Mouse (Mus musculus): ENCODE data around the gene Tmcc1. TPM values are rescaled to one million over a fixed set of nuclear protein-coding genes. Genes with fewer than 3 reads are reported as not detected.
"Not testable (repeated sequence)": the region's sequence is repeated elsewhere in the genome, so short reads cannot be mapped to it uniquely, and the experiment has no call there.

The Tmcc1 gene
- polyA plus RNA-seq (2014; fragmentation: Nextera tagmentation; extraction: Ambion mirVana): 19.9 and 21.0 TPM in 2 replicates

GRCm38 (mm10) chr6:116193394-116194393 is at the start of gene Tmcc1:
TSS of gene Tmcc1 (minus strand) at chr6:116193486.
- ATAC-seq (replicated peaks; ENCODE audit: low FRiP score) (peak; percentile 92), DNase-seq (ENCODE audit: low spot score) (peak; percentile 99)
- WGBS: under 1% methylated on average over 40 of the region's 68 CpGs
- Histone ChIP-seq H3K27me3 (ENCODE audit: control insufficient read depth, insufficient read depth, low read length) (no peaks in the 10 kb centered on the region), H3K9me3 (ENCODE audit: control insufficient read depth, low read length) (no peaks in the 10 kb centered on the region), H3K36me3 (ENCODE audit: control insufficient read depth, insufficient read depth, low read length) (no peaks in the 10 kb centered on the region), H3K4me2 (ENCODE audit: low read depth, low read length, severe bottlenecking) (peak within 1 kb of the TSS; percentile 89), H3K4me1 (replicated peaks; ENCODE audit: control insufficient read depth, insufficient read depth, low read length) (peaks cover 4% of the 10 kb centered on the region; the same call in 1 of the 2 replicates), H3K4me3 (ENCODE audit: low read depth, low read length) (peak within 1 kb of the TSS; percentile 87), H3K9ac (ENCODE audit: low read length) (peak within 1 kb of the TSS; percentile 89), H3K27ac (ENCODE audit: low read depth, low read length) (peak within 1 kb of the TSS; percentile 50)

GRCm38 (mm10) chr6:116240371-116240770 is 47.1 kb upstream of the Tmcc1 start:
- Histone ChIP-seq H3K27ac (ENCODE audit: low read depth, low read length) (no peak overlapping the region), H3K27me3 (ENCODE audit: control insufficient read depth, insufficient read depth, low read length) (no peaks in the 10 kb centered on the region), H3K4me3 (ENCODE audit: low read depth, low read length) (no peak overlapping the region), H3K9me3 (ENCODE audit: control insufficient read depth, low read length) (no peaks in the 10 kb centered on the region), H3K4me2 (ENCODE audit: low read depth, low read length, severe bottlenecking) (no peak overlapping the region), H3K9ac (ENCODE audit: low read length) (no peak overlapping the region), H3K4me1 (replicated peaks; ENCODE audit: control insufficient read depth, insufficient read depth, low read length) (no peaks in the 10 kb centered on the region), H3K36me3 (ENCODE audit: control insufficient read depth, insufficient read depth, low read length) (no peaks in the 10 kb centered on the region; the same call in 1 of the 2 replicates)
- WGBS: 88% methylated on average over 2 of the region's 2 CpGs
- DNase-seq (ENCODE audit: low spot score): no peak
- ATAC-seq (replicated peaks; ENCODE audit: low FRiP score): no peak

- Histone ChIP-seq H3K27me3 (ENCODE audit: control insufficient read depth, insufficient read depth, low read length) (no peaks in the 10 kb centered on the region), H3K4me2 (ENCODE audit: low read depth, low read length, severe bottlenecking) (no peak overlapping the region), H3K9me3 (ENCODE audit: control insufficient read depth, low read length) (no peaks in the 10 kb centered on the region), H3K4me1 (replicated peaks; ENCODE audit: control insufficient read depth, insufficient read depth, low read length) (no peaks in the 10 kb centered on the region), H3K27ac (ENCODE audit: low read depth, low read length) (no peak overlapping the region), H3K4me3 (ENCODE audit: low read depth, low read length) (no peak overlapping the region), H3K36me3 (ENCODE audit: control insufficient read depth, insufficient read depth, low read length) (no peaks in the 10 kb centered on the region; the same call in 1 of the 2 replicates), H3K9ac (ENCODE audit: low read length) (no peak overlapping the region)
- WGBS: 88% methylated on average over 5 of the region's 5 CpGs
- ATAC-seq (replicated peaks; ENCODE audit: low FRiP score) (no peak), DNase-seq (ENCODE audit: low spot score) (no peak)
Observed at GRCm38 (mm10) chr6:116238083-116238482, 44.8 kb upstream of the Tmcc1 start.

GRCm38 (mm10) chr6:116235336-116235735 is 42.0 kb upstream of the Tmcc1 start:
- Histone ChIP-seq H3K36me3 (ENCODE audit: control insufficient read depth, insufficient read depth, low read length) (no peaks in the 10 kb centered on the region; the same call in 1 of the 2 replicates), H3K4me2 (ENCODE audit: low read depth, low read length, severe bottlenecking) (no peak overlapping the region), H3K9me3 (ENCODE audit: control insufficient read depth, low read length) (no peaks in the 10 kb centered on the region), H3K27ac (ENCODE audit: low read depth, low read length) (no peak overlapping the region), H3K4me1 (replicated peaks; ENCODE audit: control insufficient read depth, insufficient read depth, low read length) (no peaks in the 10 kb centered on the region), H3K9ac (ENCODE audit: low read length) (no peak overlapping the region), H3K27me3 (ENCODE audit: control insufficient read depth, insufficient read depth, low read length) (no peaks in the 10 kb centered on the region), H3K4me3 (ENCODE audit: low read depth, low read length) (no peak overlapping the region)
- DNase-seq (ENCODE audit: low spot score): no peak
- ATAC-seq (replicated peaks; ENCODE audit: low FRiP score): no peak
- 94% methylated on average over 5 of the region's 5 CpGs for WGBS

GRCm38 (mm10) chr6:116234821-116235220 is 41.5 kb upstream of the Tmcc1 start:
- not testable (repeated sequence) for H3K4me1 ChIP-seq (replicated peaks; ENCODE audit: control insufficient read depth, insufficient read depth, low read length); H3K27me3 ChIP-seq (ENCODE audit: control insufficient read depth, insufficient read depth, low read length); H3K27ac ChIP-seq (ENCODE audit: low read depth, low read length); ATAC-seq (replicated peaks; ENCODE audit: low FRiP score); H3K4me2 ChIP-seq (ENCODE audit: low read depth, low read length, severe bottlenecking); H3K4me3 ChIP-seq (ENCODE audit: low read depth, low read length); H3K9me3 ChIP-seq (ENCODE audit: control insufficient read depth, low read length); DNase-seq (ENCODE audit: low spot score); H3K36me3 ChIP-seq (ENCODE audit: control insufficient read depth, insufficient read depth, low read length); H3K9ac ChIP-seq (ENCODE audit: low read length)
- 89% methylated on average over 2 of the region's 2 CpGs for WGBS

- Histone ChIP-seq H3K4me1 (replicated peaks; ENCODE audit: control insufficient read depth, insufficient read depth, low read length) (no peaks in the 10 kb centered on the region), H3K4me3 (ENCODE audit: low read depth, low read length) (no peak overlapping the region), H3K27me3 (ENCODE audit: control insufficient read depth, insufficient read depth, low read length) (no peaks in the 10 kb centered on the region), H3K27ac (ENCODE audit: low read depth, low read length) (no peak overlapping the region), H3K9me3 (ENCODE audit: control insufficient read depth, low read length) (no peaks in the 10 kb centered on the region), H3K9ac (ENCODE audit: low read length) (no peak overlapping the region), H3K36me3 (ENCODE audit: control insufficient read depth, insufficient read depth, low read length) (no peaks in the 10 kb centered on the region; the same call in 1 of the 2 replicates), H3K4me2 (ENCODE audit: low read depth, low read length, severe bottlenecking) (no peak overlapping the region)
- 65% methylated on average over 12 of the region's 12 CpGs for WGBS
- ATAC-seq (replicated peaks; ENCODE audit: low FRiP score) (0 out of 2 replicates have a peak, but pooled peaks have one; percentile 49), DNase-seq (ENCODE audit: low spot score) (peak; percentile 80)
Observed at GRCm38 (mm10) chr6:116228785-116229525, 35.7 kb upstream of the Tmcc1 start.

GRCm38 (mm10) chr6:116227767-116228166 is 34.5 kb upstream of the Tmcc1 start:
- H3K27me3 ChIP-seq (ENCODE audit: control insufficient read depth, insufficient read depth, low read length): no peaks in the 10 kb centered on the region
- no peak overlapping the region for H3K9ac ChIP-seq (ENCODE audit: low read length)
- WGBS: 77% methylated on average over 11 of the region's 11 CpGs
- no peaks in the 10 kb centered on the region for H3K4me1 ChIP-seq (replicated peaks; ENCODE audit: control insufficient read depth, insufficient read depth, low read length)
- no peaks in the 10 kb centered on the region for H3K9me3 ChIP-seq (ENCODE audit: control insufficient read depth, low read length)
- ATAC-seq (replicated peaks; ENCODE audit: low FRiP score): no peak
- no peak overlapping the region for H3K4me2 ChIP-seq (ENCODE audit: low read depth, low read length, severe bottlenecking)
- H3K36me3 ChIP-seq (ENCODE audit: control insufficient read depth, insufficient read depth, low read length): no peaks in the 10 kb centered on the region; the same call in 1 of the 2 replicates
- no peak overlapping the region for H3K27ac ChIP-seq (ENCODE audit: low read depth, low read length)
- H3K4me3 ChIP-seq (ENCODE audit: low read depth, low read length): no peak overlapping the region
- no peak for DNase-seq (ENCODE audit: low spot score)

GRCm38 (mm10) chr6:116207729-116208534 is 14.6 kb upstream of the Tmcc1 start, which contains the start of gene Washc2:
TSS of gene Washc2 (plus strand) at chr6:116208038.
- H3K9ac ChIP-seq (ENCODE audit: low read length): peak within 1 kb of the TSS; percentile 80
- peak within 1 kb of the TSS; percentile 31; the same call in 1 of the 2 replicates for H3K27ac ChIP-seq (ENCODE audit: low read depth, low read length)
- DNase-seq (ENCODE audit: low spot score) (peak; percentile 95), ATAC-seq (replicated peaks; ENCODE audit: low FRiP score) (peak; percentile 98)
- H3K36me3 ChIP-seq (ENCODE audit: control insufficient read depth, insufficient read depth, low read length): no peaks in the 10 kb centered on the region; the same call in 1 of the 2 replicates
- peak within 1 kb of the TSS; percentile 78 for H3K4me3 ChIP-seq (ENCODE audit: low read depth, low read length)
- H3K4me1 ChIP-seq (replicated peaks; ENCODE audit: control insufficient read depth, insufficient read depth, low read length): 0 out of 2 replicates have a peak, but pooled peaks cover 6% of the 10 kb centered on the region
- H3K9me3 ChIP-seq (ENCODE audit: control insufficient read depth, low read length): no peaks in the 10 kb centered on the region
- no peaks in the 10 kb centered on the region for H3K27me3 ChIP-seq (ENCODE audit: control insufficient read depth, insufficient read depth, low read length)
- H3K4me2 ChIP-seq (ENCODE audit: low read depth, low read length, severe bottlenecking): peak within 1 kb of the TSS; percentile 92
- WGBS: under 1% methylated on average over 51 of the region's 51 CpGs
